In the genomic region with DNA sequence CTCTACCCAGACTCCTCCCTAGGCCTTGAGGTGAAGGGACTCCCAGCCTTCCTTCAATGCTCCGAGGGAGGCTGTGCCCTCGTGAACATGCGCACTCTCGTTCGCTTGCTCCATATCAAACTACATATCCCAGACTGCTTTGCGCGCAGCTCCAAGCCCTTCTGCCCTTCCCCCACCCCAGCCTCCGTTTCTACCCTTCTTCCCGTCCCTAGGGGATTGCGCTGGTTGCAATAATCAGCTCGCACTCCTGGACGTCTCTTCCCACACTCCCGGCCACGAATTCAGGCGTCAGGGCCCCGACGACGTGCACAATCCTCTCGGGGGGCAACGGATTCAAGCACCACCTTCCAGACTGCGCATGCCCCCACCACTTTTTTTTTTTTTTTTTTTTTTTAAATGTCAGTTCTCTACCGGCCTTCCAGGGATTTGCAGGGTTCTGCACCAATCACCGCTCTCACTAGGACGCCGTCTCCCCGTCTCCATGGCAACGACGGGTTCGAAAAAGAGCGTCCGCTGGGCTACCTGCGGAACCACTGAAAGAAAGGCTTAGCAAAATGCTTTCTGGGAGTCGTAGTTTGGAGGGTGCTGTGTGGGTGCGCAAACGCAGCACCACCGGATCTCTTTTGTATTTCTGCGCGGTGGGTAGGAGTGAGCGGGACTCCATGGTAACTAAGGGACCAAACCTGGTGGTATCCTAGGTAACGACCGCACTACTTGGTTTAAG, we compare ENCODE assay signal across 7 mouse cellular contexts. TPM values are rescaled to one million over a fixed set of nuclear protein-coding genes. Genes with fewer than 3 reads are reported as not detected.
DNase-seq lines count a peak whose midpoint lies in the region; ATAC-seq and TF ChIP-seq lines count a peak whose summit lies in the region.

A gene (minus strand): TSS at position 478 of the 724 bp plus-strand sequence.

- peak; percentile 95 for ATAC-seq in embryonic facial prominence, embryonic 13.5 days (ENCODE audit: insufficient number of reproducible peaks, insufficient read depth, low FRiP score, low TSS enrichment, low read depth)
- peak; percentile 95 for ATAC-seq in limb, embryonic 13.5 days (ENCODE audit: low FRiP score, low read depth)
- ATAC-seq in midbrain, embryonic 16.5 days: peak; percentile 97

- no peaks in the 10 kb centered on the region for H3K36me3 ChIP-seq in embryonic facial prominence, embryonic 13.5 days
- no peaks in the 10 kb centered on the region for H3K36me3 ChIP-seq in heart, adult 2 months (ENCODE audit: control insufficient read depth, insufficient read depth, low read length)
- H3K36me3 ChIP-seq in limb, embryonic 13.5 days: no peaks in the 10 kb centered on the region
- no peaks in the 10 kb centered on the region for H3K36me3 ChIP-seq in midbrain, embryonic 16.5 days (ENCODE audit: control insufficient read depth, insufficient read depth, low read length)

- peak within 1 kb of the TSS; percentile 60 for H3K4me3 ChIP-seq in embryonic facial prominence, embryonic 13.5 days
- H3K4me3 ChIP-seq in heart, adult 2 months: peak within 1 kb of the TSS; percentile 59
- peak within 1 kb of the TSS; percentile 57 for H3K4me3 ChIP-seq in limb, embryonic 13.5 days
- peak within 1 kb of the TSS; percentile 62 for H3K4me3 ChIP-seq in midbrain, embryonic 16.5 days (ENCODE audit: low read depth, low read length)

- peak; percentile 76; the same call in 1 of the 2 replicates for TF ChIP-seq EP300 in heart, adult 2 months (IDR thresholded peaks at IDR 0.05; ENCODE audit: insufficient read depth, low read depth, low read length)

- DNase-seq in adrenal gland, postnatal 36 days: peak; percentile 93
- peak; percentile 90 to 93 for DNase-seq in heart, adult 2 months
- DNase-seq in kidney, adult 8-10 months: peak; percentile 95 to 96
- peak; percentile 81 to 92 for DNase-seq in spleen, postnatal 10 days (ENCODE audit: low spot score in 2 of 2)

- H3K9me3 ChIP-seq in embryonic facial prominence, embryonic 13.5 days: no peaks in the 10 kb centered on the region
- H3K9me3 ChIP-seq in limb, embryonic 13.5 days: no peaks in the 10 kb centered on the region
- no peaks in the 10 kb centered on the region for H3K9me3 ChIP-seq in midbrain, embryonic 16.5 days (replicated peaks; ENCODE audit: control insufficient read depth, low read length, poor library complexity, severe bottlenecking)

- 0 out of 2 replicates have a peak, but pooled peaks cover 5% of the 10 kb centered on the region for H3K4me1 ChIP-seq in embryonic facial prominence, embryonic 13.5 days
- no peaks in the 10 kb centered on the region for H3K4me1 ChIP-seq in heart, adult 2 months (ENCODE audit: control insufficient read depth, insufficient read depth, low read length)
- H3K4me1 ChIP-seq in limb, embryonic 13.5 days: peaks cover 5% of the 10 kb centered on the region; the same call in 1 of the 2 replicates
- peaks cover 8% of the 10 kb centered on the region for H3K4me1 ChIP-seq in midbrain, embryonic 16.5 days (ENCODE audit: control insufficient read depth, insufficient read depth, low read length)

- H3K9ac ChIP-seq in embryonic facial prominence, embryonic 13.5 days: peak within 1 kb of the TSS; percentile 72
- H3K9ac ChIP-seq in heart, adult 2 months (ENCODE audit: low read depth, low read length): peak within 1 kb of the TSS; percentile 63
- peak within 1 kb of the TSS; percentile 68 for H3K9ac ChIP-seq in limb, embryonic 13.5 days
- H3K9ac ChIP-seq in midbrain, embryonic 16.5 days (ENCODE audit: low read depth, low read length): peak within 1 kb of the TSS; percentile 79

- H3K79me2 ChIP-seq in heart, adult 2 months (replicated peaks; ENCODE audit: control insufficient read depth, insufficient read depth, low read length): no peaks in the 10 kb centered on the region

- H3K27me3 ChIP-seq in embryonic facial prominence, embryonic 13.5 days: no peaks in the 10 kb centered on the region
- no peaks in the 10 kb centered on the region for H3K27me3 ChIP-seq in heart, adult 2 months (ENCODE audit: control insufficient read depth, insufficient read depth, low read length)
- no peaks in the 10 kb centered on the region for H3K27me3 ChIP-seq in limb, embryonic 13.5 days
- H3K27me3 ChIP-seq in midbrain, embryonic 16.5 days (ENCODE audit: control insufficient read depth, insufficient read depth, low read depth, low read length): no peaks in the 10 kb centered on the region

- H3K27ac ChIP-seq in embryonic facial prominence, embryonic 13.5 days: peak within 1 kb of the TSS; percentile 89
- H3K27ac ChIP-seq in heart, adult 2 months: peak within 1 kb of the TSS; percentile 89
- peak within 1 kb of the TSS; percentile 73 for H3K27ac ChIP-seq in limb, embryonic 13.5 days
- peak within 1 kb of the TSS; percentile 96 for H3K27ac ChIP-seq in midbrain, embryonic 16.5 days (ENCODE audit: low read length)

- under 1% methylated on average over 41 of the region's 41 CpGs for WGBS in embryonic facial prominence, embryonic 13.5 days
- WGBS in heart, adult 2 months: under 1% methylated on average over 41 of the region's 41 CpGs
- under 1% methylated on average over 41 of the region's 41 CpGs for WGBS in limb, embryonic 13.5 days
- under 1% methylated on average over 41 of the region's 41 CpGs for WGBS in midbrain, embryonic 16.5 days

- TF ChIP-seq CTCF in heart, adult 2 months (IDR thresholded peaks at IDR 0.05): no peak

- intact Hi-C loops in heart, adult 2 months (cut with DNase I): loop anchor here (2.0 to 5.0 kb wide), 5 partner anchors 16 to 223 kb away; a partner anchor contains a TSS

- peak; percentile 90 for TF ChIP-seq POLR2A in heart, adult 2 months (IDR thresholded peaks at IDR 0.05; ENCODE audit: insufficient read depth, low read depth, low read length)

- peak within 1 kb of the TSS; percentile 67 for H3K4me2 ChIP-seq in embryonic facial prominence, embryonic 13.5 days
- peak within 1 kb of the TSS; percentile 67 for H3K4me2 ChIP-seq in limb, embryonic 13.5 days (replicated peaks)
- H3K4me2 ChIP-seq in midbrain, embryonic 16.5 days (ENCODE audit: low read length): peak within 1 kb of the TSS; percentile 59

RNA-seq across cellular contexts. Expression of the gene that starts here (rescaled TPM):
- total RNA-seq in adrenal gland, postnatal 36 days (2021): 1 to 10 TPM; 1.8 to 2.9 TPM
- polyA plus RNA-seq in embryonic facial prominence, embryonic 13.5 days (2015; fragmentation: Nextera tagmentation; extraction: Ambion mirVana): 4.1 and 4.4 TPM in 2 replicates
- total RNA-seq in heart, adult 2 months (2021): under 1 TPM; 0.45 to 0.50 TPM
- 0.47 and 0.59 TPM in 2 replicates for polyA plus RNA-seq in heart, adult 2 months (2012; rRNA removed)
- 3.2 and 3.8 TPM in 2 replicates for polyA plus RNA-seq in limb, embryonic 13.5 days (2015; fragmentation: Nextera tagmentation; extraction: Ambion mirVana)
- 11.5 and 11.6 TPM in 2 replicates for polyA plus RNA-seq in midbrain, embryonic 16.5 days (2015; fragmentation: Nextera tagmentation; extraction: Ambion mirVana)

Comparison
In these comparisons a context has a peak if more than half of its experiments do, and no peak if none do; other contexts are left out.
1. Peak in every context shown above with its lines: DNase-seq, ATAC-seq, H3K4me3 ChIP-seq and H3K27ac ChIP-seq.
2. Peak in DNase-seq, H3K4me3 ChIP-seq, H3K27ac ChIP-seq and H3K9ac ChIP-seq in heart, adult 2 months; RNA of the gene not detected or under 1 TPM.